8 mouse cellular contexts compared by ENCODE assay signal in the genomic region with DNA sequence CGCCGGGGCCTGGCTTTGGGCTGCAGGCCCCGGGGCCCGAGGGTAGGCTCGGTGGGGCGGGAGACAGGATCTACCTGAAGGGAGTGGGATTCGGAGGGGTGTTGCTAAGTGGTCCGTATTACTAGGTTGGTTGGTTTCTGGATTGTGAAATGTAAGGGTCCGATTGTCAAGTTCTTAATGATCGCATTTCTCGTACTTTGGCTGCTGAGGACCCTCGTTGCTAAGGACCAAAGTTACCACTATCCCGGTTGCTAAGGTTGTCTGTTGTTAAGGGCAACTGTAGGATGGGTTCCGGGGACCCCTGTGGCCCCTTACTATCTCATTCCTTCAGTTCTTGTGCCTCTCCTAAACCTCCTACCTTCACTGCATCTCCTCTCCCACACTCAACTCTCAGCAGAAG. TPM values are rescaled to one million over a fixed set of nuclear protein-coding genes. Genes with fewer than 3 reads are reported as not detected.
DNase-seq lines count a peak whose midpoint lies in the region; ATAC-seq lines count a peak whose summit lies in the region.

No protein-coding gene starts in this region.

- 6% methylated on average over 14 of the region's 14 CpGs for WGBS in kidney, embryonic 15.5 days
- WGBS in hindbrain, embryonic 11.5 days: 5% methylated on average over 14 of the region's 14 CpGs
- 3% methylated on average over 14 of the region's 14 CpGs for WGBS in midbrain, embryonic 13.5 days

- H3K4me1 ChIP-seq in kidney, embryonic 15.5 days: peaks cover 25% of the 10 kb centered on the region
- no peaks in the 10 kb centered on the region for H3K4me1 ChIP-seq in hindbrain, embryonic 11.5 days (replicated peaks; ENCODE audit: control insufficient read depth, insufficient read depth, low read length)
- peaks cover 36% of the 10 kb centered on the region for H3K4me1 ChIP-seq in midbrain, embryonic 13.5 days (replicated peaks)

- H3K4me2 ChIP-seq in kidney, embryonic 15.5 days: peak overlapping the region; percentile 64
- H3K4me2 ChIP-seq in hindbrain, embryonic 11.5 days (replicated peaks; ENCODE audit: low read depth, low read length): peak overlapping the region; percentile 63
- peak overlapping the region; percentile 71 for H3K4me2 ChIP-seq in midbrain, embryonic 13.5 days (replicated peaks)

- ATAC-seq in kidney, embryonic 15.5 days (replicated peaks; ENCODE audit: low FRiP score): no peak
- peak; percentile 25 for ATAC-seq in hindbrain, embryonic 11.5 days (ENCODE audit: low FRiP score)
- ATAC-seq in midbrain, embryonic 13.5 days: peak; percentile 28
- no peak for ATAC-seq in cerebellum, adult (ENCODE audit: insufficient number of reproducible peaks, low FRiP score, low TSS enrichment)
- ATAC-seq in frontal cortex, adult (ENCODE audit: low TSS enrichment): no peak

- peak overlapping the region; percentile 84 for H3K4me3 ChIP-seq in kidney, embryonic 15.5 days (replicated peaks)
- H3K4me3 ChIP-seq in hindbrain, embryonic 11.5 days (ENCODE audit: low read depth, low read length): peak overlapping the region; percentile 80
- H3K4me3 ChIP-seq in midbrain, embryonic 13.5 days (replicated peaks): peak overlapping the region; percentile 75

- H3K9me3 ChIP-seq in kidney, embryonic 15.5 days (replicated peaks): no peaks in the 10 kb centered on the region
- H3K9me3 ChIP-seq in hindbrain, embryonic 11.5 days (ENCODE audit: control insufficient read depth, low read length): no peaks in the 10 kb centered on the region
- H3K9me3 ChIP-seq in midbrain, embryonic 13.5 days: no peaks in the 10 kb centered on the region

- no peaks in the 10 kb centered on the region for H3K27me3 ChIP-seq in kidney, embryonic 15.5 days
- no peaks in the 10 kb centered on the region for H3K27me3 ChIP-seq in hindbrain, embryonic 11.5 days (ENCODE audit: control insufficient read depth, insufficient read depth, low read length)
- no peaks in the 10 kb centered on the region for H3K27me3 ChIP-seq in midbrain, embryonic 13.5 days

- H3K9ac ChIP-seq in kidney, embryonic 15.5 days: peak overlapping the region; percentile 69
- peak overlapping the region; percentile 53 for H3K9ac ChIP-seq in hindbrain, embryonic 11.5 days (ENCODE audit: low read depth, low read length)
- H3K9ac ChIP-seq in midbrain, embryonic 13.5 days (replicated peaks): peak overlapping the region; percentile 76

- no peak for DNase-seq in kidney, postnatal 14 days
- DNase-seq in adipocyte (ENCODE audit: low spot score): peak; percentile 8
- no peak for DNase-seq in hindbrain, embryonic 11.5 days (ENCODE audit: low spot score)
- no peak for DNase-seq in spleen, postnatal 4 days (ENCODE audit: low spot score in 2 of 2)

- H3K27ac ChIP-seq in kidney, embryonic 15.5 days: 0 out of 2 replicates have a peak overlapping the region, but pooled peaks have one; percentile 3
- no peak overlapping the region for H3K27ac ChIP-seq in hindbrain, embryonic 11.5 days (ENCODE audit: low read depth, low read length)
- H3K27ac ChIP-seq in midbrain, embryonic 13.5 days: no peak overlapping the region; the same call in 1 of the 2 replicates

- H3K36me3 ChIP-seq in kidney, embryonic 15.5 days: peaks cover 5% of the 10 kb centered on the region
- no peaks in the 10 kb centered on the region for H3K36me3 ChIP-seq in hindbrain, embryonic 11.5 days (ENCODE audit: control insufficient read depth, insufficient read depth, low read length)
- H3K36me3 ChIP-seq in midbrain, embryonic 13.5 days: peaks cover 11% of the 10 kb centered on the region

RNA-seq across cellular contexts. Expression of a gene that starts 0.4 kb away (rescaled TPM):
- polyA plus RNA-seq in kidney, embryonic 15.5 days (2015; fragmentation: Nextera tagmentation; extraction: Ambion mirVana): 57.2 and 67.6 TPM in 2 replicates
- 79.1 and 80.3 TPM in 2 replicates for polyA plus RNA-seq in hindbrain, embryonic 11.5 days (2014; fragmentation: Nextera tagmentation; extraction: Ambion mirVana)
- 102 and 108 TPM in 2 replicates for polyA plus RNA-seq in midbrain, embryonic 13.5 days (2015; fragmentation: Nextera tagmentation; extraction: Ambion mirVana)

RNA-seq across cellular contexts. Expression of a gene that starts 0.4 kb away (rescaled TPM):
- polyA plus RNA-seq in kidney, embryonic 15.5 days (2015; fragmentation: Nextera tagmentation; extraction: Ambion mirVana): 41.6 and 45.2 TPM in 2 replicates
- polyA plus RNA-seq in hindbrain, embryonic 11.5 days (2014; fragmentation: Nextera tagmentation; extraction: Ambion mirVana): 42.0 and 43.7 TPM in 2 replicates
- polyA plus RNA-seq in midbrain, embryonic 13.5 days (2015; fragmentation: Nextera tagmentation; extraction: Ambion mirVana): 52.7 and 56.7 TPM in 2 replicates

RNA-seq across cellular contexts. Expression of a gene that starts 10.9 kb away (rescaled TPM):
- polyA plus RNA-seq in kidney, embryonic 15.5 days (2015; fragmentation: Nextera tagmentation; extraction: Ambion mirVana): not detected in 2 replicates
- polyA plus RNA-seq in hindbrain, embryonic 11.5 days (2014; fragmentation: Nextera tagmentation; extraction: Ambion mirVana): 0.97 and 1.2 TPM in 2 replicates
- 0.26 and 0.58 TPM in 2 replicates for polyA plus RNA-seq in midbrain, embryonic 13.5 days (2015; fragmentation: Nextera tagmentation; extraction: Ambion mirVana)

RNA-seq across cellular contexts. Expression of a gene that starts 21.9 kb away (rescaled TPM):
- polyA plus RNA-seq in kidney, embryonic 15.5 days (2015; fragmentation: Nextera tagmentation; extraction: Ambion mirVana): 6.2 and 7.4 TPM in 2 replicates
- polyA plus RNA-seq in hindbrain, embryonic 11.5 days (2014; fragmentation: Nextera tagmentation; extraction: Ambion mirVana): 2.5 and 2.7 TPM in 2 replicates
- polyA plus RNA-seq in midbrain, embryonic 13.5 days (2015; fragmentation: Nextera tagmentation; extraction: Ambion mirVana): 1.9 and 2.3 TPM in 2 replicates

RNA-seq across cellular contexts. Expression of a gene that starts 25.1 kb away (rescaled TPM):
- 30.0 and 30.8 TPM in 2 replicates for polyA plus RNA-seq in kidney, embryonic 15.5 days (2015; fragmentation: Nextera tagmentation; extraction: Ambion mirVana)
- polyA plus RNA-seq in hindbrain, embryonic 11.5 days (2014; fragmentation: Nextera tagmentation; extraction: Ambion mirVana): 27.2 and 27.7 TPM in 2 replicates
- polyA plus RNA-seq in midbrain, embryonic 13.5 days (2015; fragmentation: Nextera tagmentation; extraction: Ambion mirVana): 22.4 and 22.9 TPM in 2 replicates

Comparison
In these comparisons a context has a peak if more than half of its experiments do, and no peak if none do; other contexts are left out.
1. ATAC-seq: peak in hindbrain, embryonic 11.5 days (single experiment) and midbrain, embryonic 13.5 days (single experiment); none in kidney, embryonic 15.5 days (single experiment), cerebellum, adult (single experiment) and frontal cortex, adult (single experiment).
2. Peak in every context shown above with its lines, with median percentiles within 50 percentile points of each other: H3K4me2 ChIP-seq, H3K4me3 ChIP-seq and H3K9ac ChIP-seq.